Mouse (Mus musculus) macrophage (primary cell): ENCODE results near the gene Dnah2. TPM values are rescaled to one million over a fixed set of nuclear protein-coding genes. Genes with fewer than 3 reads are reported as not detected.

ENCODE experiments used
- H3K27ac ChIP-seq: fragments of 350-480 bp; formaldehyde crosslinking; 2 replicates; pipeline ENCODE4 v1.9.0; 2021
- H3K36me3 ChIP-seq: fragments of 350-480 bp; formaldehyde crosslinking; 2 replicates; pipeline ENCODE4 v1.9.0; 2021; ENCODE audit errors: inconsistent target
- H3K4me3 ChIP-seq: fragments of 350-480 bp; formaldehyde crosslinking; 2 replicates; pipeline ENCODE4 v1.9.0; 2021; ENCODE audit errors: inconsistent target
- H3K79me2 ChIP-seq: fragments of 350-480 bp; formaldehyde crosslinking; 2 replicates; pipeline ENCODE4 v1.9.0; 2021; ENCODE audit errors: inconsistent target
- WGBS: methylation state at CpG from one replicate; pipeline ENCODE4 v1.1.7; 2026; ENCODE audit warnings: inconsistent platforms; ENCODE audit not compliant: missing documents; 5-methylcytosine and 5-hydroxymethylcytosine counted together
- polyA plus RNA-seq: library from polyadenylated mRNA; stranded (reverse); fragments of 250-400 nt; gene quantifications from 3 replicates; pipeline ENCODE4 v1.2.4, GENCODE M21; 2018; ENCODE audit warnings: inconsistent platforms

The Dnah2 gene
- polyA plus RNA-seq, 1 experiment from 2014 or later = 3.0 TPM

DNA sequence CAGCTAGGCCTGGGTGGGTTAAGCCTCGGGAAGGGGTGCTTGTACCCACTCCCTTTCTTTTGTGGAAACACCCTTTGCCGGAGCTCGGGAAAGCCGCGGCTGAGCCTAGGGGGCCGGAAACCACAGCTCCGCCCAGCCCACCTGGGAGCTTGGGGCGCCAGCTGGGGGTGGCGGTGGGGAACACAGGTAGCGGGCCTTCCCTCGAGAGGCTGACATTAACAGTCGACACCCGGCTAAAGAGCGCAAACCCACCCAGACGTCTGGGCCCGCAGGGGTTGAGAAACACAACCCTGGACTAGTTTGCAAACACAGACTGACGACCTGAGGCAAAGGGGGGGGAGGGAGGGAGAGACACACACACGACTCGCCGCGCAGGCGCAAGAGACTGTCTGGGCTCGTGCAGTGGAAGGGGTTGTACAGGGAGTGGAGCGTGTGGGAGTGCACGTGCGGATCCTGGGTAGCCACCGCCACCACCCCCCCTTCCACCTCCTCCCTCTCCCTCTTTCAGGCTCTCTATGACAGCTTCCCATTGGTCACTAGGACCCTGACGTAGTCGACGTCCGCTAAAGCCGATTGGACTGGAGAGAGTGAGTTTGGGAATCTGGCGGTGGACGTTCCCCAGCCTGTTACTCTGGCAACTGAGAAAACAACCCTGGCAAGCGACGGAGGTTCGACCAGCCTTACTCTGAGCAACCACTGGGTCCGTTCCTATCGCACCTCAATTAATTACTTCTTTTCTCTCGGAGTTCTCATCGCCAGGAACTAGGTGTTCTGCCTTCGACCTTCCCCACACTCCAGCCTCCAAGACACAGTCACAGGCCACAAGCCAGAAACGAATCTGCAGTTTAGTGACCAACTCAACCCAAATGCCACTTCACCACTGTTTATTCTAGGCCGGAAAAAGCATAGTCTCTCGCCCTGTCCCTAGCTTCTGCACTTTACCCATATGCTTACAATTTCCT is 130.1 kb downstream of the Dnah2 start:
- under 1% methylated on average over 43 of the region's 45 CpGs for whole genome bisulfite sequencing
- Histone ChIP-seq H3K79me2 (no peaks in the 10 kb centered on the region), H3K27ac (peak overlapping the region; percentile 80)

DNA sequence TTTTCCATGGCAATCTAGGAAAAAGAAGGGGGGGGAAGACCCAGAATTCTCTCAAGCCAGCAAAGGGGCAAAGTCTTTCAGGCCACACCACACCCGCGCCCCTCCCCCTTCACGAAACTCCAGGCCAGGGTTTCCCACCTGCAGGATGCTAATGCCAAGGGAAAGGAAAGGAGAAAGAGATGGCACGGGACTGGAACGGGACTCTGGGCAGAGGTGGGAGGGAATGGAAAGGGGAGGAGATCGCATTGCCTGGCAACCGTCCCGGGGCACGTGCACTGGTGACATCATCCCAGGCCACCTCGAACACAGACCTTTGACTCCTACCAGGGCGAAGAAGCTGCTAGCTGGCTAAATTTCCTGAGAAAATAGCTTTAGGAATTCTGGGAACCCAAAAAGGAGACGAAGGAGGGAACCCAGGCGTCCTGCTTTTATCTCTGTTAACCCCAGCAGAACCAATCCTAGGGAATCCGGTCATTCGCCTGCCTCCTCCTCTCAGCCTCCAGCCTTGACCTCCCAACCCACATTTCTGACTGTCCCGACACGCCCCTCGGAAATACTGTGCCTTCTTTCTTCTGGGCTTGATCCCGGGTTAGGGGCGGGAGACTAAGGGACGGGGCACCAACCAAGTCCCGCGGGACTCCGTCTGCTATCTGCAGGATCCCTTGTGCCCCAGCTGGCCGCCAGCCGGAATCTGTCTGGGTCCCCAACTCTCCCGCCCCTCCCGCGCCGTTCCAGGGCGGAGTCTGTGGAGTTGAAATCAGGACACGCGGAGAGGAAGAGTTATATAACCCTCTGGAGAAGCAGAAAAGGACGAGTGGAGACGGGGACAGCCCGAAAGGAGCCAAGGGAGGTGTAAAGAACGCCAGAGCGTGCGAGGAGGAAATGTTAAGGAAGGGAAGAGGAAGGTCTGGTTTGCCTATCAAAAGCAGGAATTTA is 131.2 kb downstream of the Dnah2 start:
- Histone ChIP-seq H3K36me3 (no peaks in the 10 kb centered on the region), H3K27ac (peak overlapping the region; percentile 80), H3K4me3 (peak overlapping the region; percentile 36), H3K79me2 (no peaks in the 10 kb centered on the region)
- under 1% methylated on average over 39 of the region's 39 CpGs for WGBS

More for the DNA sequence above, 130.1 kb downstream of the Dnah2 start:
- Histone ChIP-seq H3K36me3 (no peaks in the 10 kb centered on the region), H3K4me3 (peak overlapping the region; percentile 36)

DNA sequence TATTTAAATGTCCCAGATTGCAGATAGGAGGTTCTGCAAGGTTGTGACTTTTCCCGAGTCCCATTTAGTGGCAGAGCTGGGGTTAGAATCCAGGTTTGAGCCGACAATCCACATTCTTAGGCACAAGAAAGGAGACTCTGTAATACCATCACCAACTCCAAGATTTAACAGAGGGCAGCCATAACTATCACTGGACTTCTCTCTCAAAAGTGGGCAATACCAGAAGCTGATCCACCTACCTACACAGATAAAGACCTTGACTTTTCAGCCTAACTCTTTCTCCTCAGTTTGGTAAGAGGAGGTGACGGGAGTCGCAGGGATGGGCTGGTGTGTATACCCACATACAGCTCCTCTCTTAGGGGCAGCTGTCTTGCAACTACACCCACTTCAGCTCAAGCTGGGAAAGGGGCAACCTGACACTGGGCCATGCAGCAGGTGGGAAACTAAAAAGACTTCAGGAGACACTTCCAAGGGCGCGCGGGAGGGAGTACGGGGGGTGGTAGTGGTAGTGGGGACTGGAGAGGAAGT is 131.9 kb downstream of the Dnah2 start:
- H3K36me3 ChIP-seq = no peaks in the 10 kb centered on the region
- no peaks in the 10 kb centered on the region for H3K79me2 ChIP-seq
- peak overlapping the region; percentile 80; the same call in 1 of the 2 replicates for H3K27ac ChIP-seq
- 48% methylated on average over 8 of the region's 8 CpGs for WGBS
- H3K4me3 ChIP-seq = no peak overlapping the region

DNA sequence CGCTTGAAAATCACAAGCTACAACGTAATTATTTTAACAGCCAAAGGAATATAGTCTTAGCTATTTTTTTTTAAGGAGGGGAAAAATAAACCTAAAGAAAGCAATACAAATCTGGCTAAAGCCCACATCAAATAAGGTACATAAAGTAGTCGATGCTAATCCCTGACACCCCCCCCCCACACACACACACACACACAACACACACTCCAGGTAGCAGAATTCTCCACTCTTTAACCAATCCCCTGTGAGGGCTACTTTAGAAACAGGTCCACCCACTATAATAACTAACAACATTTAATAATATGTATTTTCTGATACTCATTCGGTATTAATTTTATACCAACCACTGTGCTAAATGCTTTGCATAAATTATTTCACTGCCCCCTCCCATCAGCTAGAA is 132.4 kb downstream of the Dnah2 start:
- Histone ChIP-seq H3K36me3 (no peaks in the 10 kb centered on the region), H3K4me3 (no peak overlapping the region; the same call in 1 of the 2 replicates), H3K79me2 (no peaks in the 10 kb centered on the region), H3K27ac (no peak overlapping the region)
- WGBS = 23% methylated on average over 4 of the region's 4 CpGs

DNA sequence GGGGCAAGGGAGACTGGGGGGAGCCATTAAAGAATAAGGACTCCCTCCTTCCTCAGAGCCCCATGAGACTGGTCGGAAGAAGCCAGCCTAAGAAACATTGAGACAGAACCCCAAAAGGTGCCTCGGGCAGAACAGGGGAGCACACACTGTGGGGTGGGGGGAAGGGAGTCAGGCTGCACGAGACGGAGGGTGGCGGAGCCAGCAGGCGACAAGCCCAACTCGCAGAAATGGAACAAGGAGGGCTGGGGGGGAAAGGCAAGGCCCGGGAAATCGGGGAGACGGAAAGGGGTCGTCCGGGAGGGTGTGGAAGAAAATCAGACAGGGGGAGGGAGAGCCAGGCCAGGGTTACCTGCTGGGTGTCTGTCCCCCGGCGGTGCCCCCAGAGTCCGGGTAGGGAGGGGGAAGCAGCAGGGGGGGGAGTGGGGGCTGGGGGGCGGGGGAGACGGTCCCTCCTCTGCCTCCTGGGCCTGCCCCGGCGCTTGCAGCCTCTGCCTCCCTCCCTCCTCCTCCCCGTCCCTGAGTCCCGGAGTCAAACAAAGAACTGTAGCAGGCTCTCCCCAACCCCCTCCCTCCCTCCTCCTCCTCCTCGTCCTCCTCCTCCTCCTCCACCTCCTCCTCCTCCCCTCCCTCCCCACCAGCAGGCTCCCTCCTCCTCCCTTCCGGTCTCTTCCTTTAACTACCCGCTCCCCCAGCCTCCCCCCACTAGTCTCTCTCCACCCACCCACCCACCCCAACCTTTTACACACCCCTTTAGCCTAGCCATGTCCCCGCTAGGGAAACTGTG is 133.1 kb downstream of the Dnah2 start:
- H3K4me3 ChIP-seq = peak overlapping the region; percentile 10; the same call in 1 of the 2 replicates

DNA sequence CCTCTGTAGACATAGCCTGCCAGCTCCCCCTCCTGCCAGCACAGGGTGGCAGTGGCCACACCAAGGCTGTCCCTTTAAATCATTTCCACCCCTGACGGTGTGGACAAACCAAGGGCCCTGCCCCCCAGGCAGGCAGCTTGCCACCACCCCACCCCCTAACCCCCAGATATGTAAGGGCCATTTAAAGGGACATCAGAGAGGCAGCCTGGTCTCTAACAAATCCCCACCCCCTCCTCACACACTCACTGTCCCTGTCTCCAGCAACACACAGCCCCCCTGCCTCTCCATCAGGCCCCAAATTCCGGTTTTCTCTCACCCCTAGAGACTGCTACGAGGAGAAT is 133.6 kb downstream of the Dnah2 start:
- Histone ChIP-seq H3K36me3 (no peaks in the 10 kb centered on the region), H3K4me3 (peak overlapping the region; percentile 10; the same call in 1 of the 2 replicates), H3K79me2 (no peaks in the 10 kb centered on the region), H3K27ac (peak overlapping the region; percentile 22)
- WGBS = 32% methylated on average over 3 of the region's 3 CpGs

More for the DNA sequence above, 133.1 kb downstream of the Dnah2 start:
- Histone ChIP-seq H3K79me2 (no peaks in the 10 kb centered on the region), H3K36me3 (no peaks in the 10 kb centered on the region), H3K27ac (peak overlapping the region; percentile 22)
- WGBS = 23% methylated on average over 12 of the region's 25 CpGs

DNA sequence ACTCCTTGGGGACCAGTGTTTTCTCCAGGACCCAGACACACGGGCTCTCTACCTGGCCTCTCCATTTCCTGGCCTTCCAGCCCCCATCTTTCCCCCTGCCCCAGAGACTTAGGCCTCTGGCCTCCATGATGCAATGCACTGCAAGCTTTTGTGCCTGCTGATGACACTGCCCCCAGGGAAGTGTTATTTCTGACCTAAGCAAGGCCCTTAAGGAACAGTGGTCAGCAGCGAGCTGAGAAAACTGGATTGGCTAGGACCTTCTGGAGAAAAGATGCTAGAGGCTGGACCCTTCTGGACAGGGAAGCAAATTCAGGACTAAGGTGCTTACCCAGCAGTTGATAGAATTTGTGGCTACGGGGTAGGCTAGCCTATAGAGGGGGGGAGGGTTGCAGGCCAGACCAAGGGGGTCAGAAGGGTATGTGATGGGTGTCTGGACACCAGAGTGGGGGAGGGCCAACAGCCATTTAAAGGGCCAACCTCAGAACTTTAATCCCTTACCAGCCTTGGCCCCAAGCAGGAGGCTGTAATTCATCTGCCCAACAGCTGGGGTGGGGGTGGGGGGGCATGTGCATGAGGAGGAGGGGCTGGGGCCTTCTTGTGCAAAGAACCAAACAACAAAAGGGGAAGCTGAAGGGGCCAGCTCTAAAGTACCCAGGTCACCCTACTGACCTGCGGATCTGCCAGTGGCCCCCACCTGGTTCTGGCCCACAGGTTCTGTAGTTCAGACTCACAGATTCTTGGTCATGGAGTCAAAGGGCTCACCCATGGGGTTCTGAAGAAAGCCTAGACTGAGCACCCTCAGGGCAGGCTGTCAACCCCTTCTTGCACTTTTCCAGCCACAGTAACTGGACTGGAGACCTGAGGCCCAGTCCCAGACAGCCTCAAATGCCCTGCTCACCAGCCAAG is 134.2 kb downstream of the Dnah2 start:
- Histone ChIP-seq H3K27ac (peak overlapping the region; percentile 22), H3K36me3 (no peaks in the 10 kb centered on the region), H3K4me3 (no peak overlapping the region), H3K79me2 (no peaks in the 10 kb centered on the region)
- 62% methylated on average over 4 of the region's 4 CpGs for WGBS

DNA sequence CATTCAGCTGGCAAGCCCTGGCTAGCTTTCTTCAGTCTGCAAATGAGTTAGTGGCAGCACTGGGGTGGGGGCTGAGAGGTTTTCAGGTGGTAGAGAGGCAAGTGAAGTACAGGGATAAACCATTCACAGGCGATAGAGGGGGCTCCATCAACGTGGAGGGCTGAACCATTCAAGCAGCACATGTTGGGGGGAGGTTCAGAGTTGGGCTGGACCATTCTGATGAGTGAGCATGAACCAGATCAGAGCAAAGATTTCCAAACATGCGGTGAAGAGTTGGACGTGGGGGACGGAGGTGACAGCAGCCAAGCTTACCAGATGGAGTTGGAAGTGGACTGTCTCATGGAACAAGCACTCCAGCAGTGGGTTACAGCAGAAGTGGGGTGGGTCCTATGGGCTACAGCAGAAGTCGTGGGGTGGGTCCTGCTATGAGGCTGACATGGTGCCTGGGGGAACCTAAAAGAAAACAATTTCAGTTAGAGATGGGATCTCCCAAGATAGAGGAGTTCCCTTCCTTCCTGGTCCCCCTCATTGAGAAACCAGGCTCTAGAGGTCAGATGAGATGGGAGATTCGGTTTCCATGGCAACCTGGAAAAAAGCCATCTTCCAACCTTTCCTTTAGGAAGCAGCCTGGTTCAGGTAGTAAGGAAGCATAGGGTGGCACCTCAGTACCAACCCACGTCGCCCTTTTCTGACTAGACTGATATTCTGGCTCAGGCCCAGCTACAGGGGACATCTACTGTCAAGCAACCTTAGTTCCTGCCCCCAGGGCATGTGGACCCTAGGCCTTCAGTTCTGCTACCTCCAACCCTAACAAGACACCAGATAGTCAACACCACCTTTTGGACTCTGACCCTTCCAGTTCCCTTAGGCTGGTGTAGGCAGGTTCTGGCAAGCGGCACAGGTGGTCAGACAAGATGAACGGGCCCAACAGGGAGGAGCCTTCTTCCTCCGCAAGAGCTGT is 135.4 kb downstream of the Dnah2 start, which contains the start of gene Kdm6b:
TSS of gene Kdm6b (minus strand) at position 455 of the 961 bp plus-strand sequence.
- WGBS = 69% methylated on average over 12 of the region's 12 CpGs
- Histone ChIP-seq H3K27ac (peak within 1 kb of the TSS; percentile 22; the same call in 1 of the 2 replicates), H3K36me3 (no peaks in the 10 kb centered on the region), H3K4me3 (no peak within 1 kb of the TSS), H3K79me2 (no peaks in the 10 kb centered on the region)

DNA sequence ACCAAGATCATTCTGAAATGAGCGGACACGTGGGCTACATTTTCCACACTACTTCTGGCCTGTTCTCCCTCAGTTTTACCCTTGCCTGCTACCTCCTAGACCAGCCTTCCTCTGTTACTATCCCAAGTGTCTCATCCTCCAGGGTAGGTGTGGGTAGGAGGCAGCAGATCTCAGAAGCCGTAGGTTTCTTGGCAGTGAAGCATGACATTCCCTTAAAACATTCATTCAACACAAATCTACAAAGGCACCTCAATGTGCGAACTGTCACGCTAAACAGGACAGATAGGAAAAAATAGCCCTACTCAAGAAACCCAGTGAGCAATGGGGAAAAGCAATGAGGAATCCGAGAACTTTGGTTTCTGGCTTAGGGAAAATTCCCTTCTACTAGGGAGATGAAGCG is 136.4 kb downstream of the Dnah2 start:
- peaks cover 8% of the 10 kb centered on the region; the same call in 1 of the 2 replicates for H3K79me2 ChIP-seq
- no peaks in the 10 kb centered on the region for H3K36me3 ChIP-seq
- WGBS = 82% methylated on average over 7 of the region's 7 CpGs
- no peak overlapping the region for H3K27ac ChIP-seq
- no peak overlapping the region for H3K4me3 ChIP-seq

DNA sequence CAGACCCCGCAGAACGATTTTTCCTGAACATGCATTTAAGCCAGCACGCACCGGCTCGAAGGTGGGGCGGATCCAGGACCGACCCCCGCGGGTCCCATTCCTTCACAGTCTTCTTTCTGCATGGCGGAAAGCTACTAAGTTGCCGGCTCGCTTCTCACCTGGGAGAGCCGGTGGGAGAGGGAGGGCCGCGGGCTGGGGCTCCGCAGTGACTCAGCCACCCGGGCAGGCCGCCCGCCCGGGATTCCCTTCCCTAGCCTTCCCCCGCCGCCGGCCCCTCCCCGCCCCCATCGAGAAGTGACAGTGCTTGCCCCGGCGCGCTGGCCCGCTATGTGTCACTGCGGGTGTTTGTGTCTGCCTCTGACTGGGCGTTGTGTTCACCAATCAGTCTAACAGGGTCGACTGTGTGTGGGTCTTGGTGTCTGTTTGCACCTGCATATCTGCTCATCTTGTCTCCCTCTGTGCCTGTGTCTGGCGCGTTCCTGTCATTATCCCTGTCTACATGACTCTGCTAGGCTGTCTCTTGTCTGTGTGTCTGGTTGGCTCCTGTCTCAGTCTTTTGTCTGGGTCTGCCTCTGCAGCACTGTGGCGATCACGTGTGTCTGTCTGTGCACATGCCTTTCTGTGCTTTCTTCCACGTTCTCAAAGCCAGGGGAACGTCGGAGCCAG is 137.2 kb downstream of the Dnah2 start:
- peaks cover 16% of the 10 kb centered on the region; the same call in 1 of the 2 replicates for H3K79me2 ChIP-seq
- 8% methylated on average over 35 of the region's 39 CpGs for WGBS
- peak overlapping the region; percentile 64 for H3K4me3 ChIP-seq
- peak overlapping the region; percentile 96 for H3K27ac ChIP-seq
- H3K36me3 ChIP-seq = peaks cover 7% of the 10 kb centered on the region; the same call in 1 of the 2 replicates

DNA sequence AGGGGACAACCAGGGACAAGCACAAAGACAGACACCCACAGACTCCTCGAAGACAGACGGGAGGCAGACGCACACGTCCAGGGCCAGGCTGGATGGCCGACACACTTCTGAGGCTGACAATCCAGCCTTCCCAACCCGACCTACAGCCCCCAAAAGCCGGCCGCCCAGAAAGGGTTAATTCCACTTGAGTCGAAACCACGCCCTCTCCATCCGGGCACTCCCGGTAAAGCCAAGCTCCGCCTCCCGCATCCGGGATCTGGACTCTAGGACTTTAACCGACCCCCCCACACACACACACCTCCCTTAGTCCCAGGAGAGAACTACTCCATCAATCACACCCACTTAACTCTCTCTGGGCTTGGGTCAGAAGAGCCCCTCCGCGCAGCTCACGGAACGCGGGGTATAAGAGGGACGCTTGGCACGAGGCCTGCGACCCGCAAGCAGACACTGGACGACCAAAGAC is 137.8 kb downstream of the Dnah2 start:
- Histone ChIP-seq H3K79me2 (peaks cover 16% of the 10 kb centered on the region; the same call in 1 of the 2 replicates), H3K27ac (peak overlapping the region; percentile 96), H3K36me3 (peaks cover 7% of the 10 kb centered on the region; the same call in 1 of the 2 replicates), H3K4me3 (peak overlapping the region; percentile 64)
- 0% methylated on average over 20 of the region's 26 CpGs for WGBS
